Comparison of ENCODE assay signal across 17 mouse cellular contexts in the genomic region with DNA sequence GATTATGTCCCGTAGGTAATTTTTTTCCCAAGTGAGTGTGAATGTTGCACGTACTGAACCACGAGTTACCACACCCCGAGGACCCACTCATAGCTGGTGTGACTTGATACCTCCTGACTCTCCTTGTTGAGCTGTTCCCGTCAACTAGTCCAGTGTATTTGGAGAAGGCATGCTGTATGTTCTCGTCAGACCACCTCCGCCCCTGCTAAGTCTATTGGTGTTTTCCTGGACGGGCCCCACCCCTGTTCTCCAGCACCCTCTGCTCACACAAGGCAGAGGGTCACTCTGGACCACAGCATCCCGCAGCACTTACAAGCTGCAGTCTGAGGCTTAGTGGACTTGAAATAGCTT.
DNase-seq lines count a peak whose midpoint lies in the region; ATAC-seq lines count a peak whose summit lies in the region.
"Had no signal": no experiment of that assay in that cellular context is flagged by ENCODE, and none has a peak within 500 bp of the region (broad histone marks: within the 10 kb centered on the region; RNA-seq: fewer than 3 reads in every experiment).

No protein-coding gene starts in this region.

- H3K4me3 ChIP-seq in heart, embryonic 11.5 days (ENCODE audit: low read depth, low read length) = no peak overlapping the region
- H3K4me3 ChIP-seq in forebrain, embryonic 15.5 days = no peak overlapping the region
- H3K4me3 ChIP-seq: embryonic facial prominence, embryonic 13.5 days; neural tube, embryonic 13.5 days had no signal

- H3K27me3 ChIP-seq in heart, embryonic 11.5 days (ENCODE audit: control insufficient read depth, insufficient read depth, low read length) = no peaks in the 10 kb centered on the region
- no peaks in the 10 kb centered on the region for H3K27me3 ChIP-seq in forebrain, embryonic 15.5 days
- H3K27me3 ChIP-seq: embryonic facial prominence, embryonic 13.5 days; neural tube, embryonic 13.5 days had no signal

- peak overlapping the region; percentile 74 for H3K27ac ChIP-seq in heart, embryonic 11.5 days (ENCODE audit: low read depth, low read length)
- H3K27ac ChIP-seq in forebrain, embryonic 15.5 days (replicated peaks) = no peak overlapping the region
- H3K27ac ChIP-seq: embryonic facial prominence, embryonic 13.5 days; liver, embryonic 14.5 days; neural tube, embryonic 13.5 days had no signal

- H3K9ac ChIP-seq in heart, embryonic 11.5 days (ENCODE audit: low read depth, low read length) = 0 out of 2 replicates have a peak overlapping the region, but pooled peaks have one; percentile 56
- no peak overlapping the region for H3K9ac ChIP-seq in forebrain, embryonic 15.5 days (replicated peaks)
- H3K9ac ChIP-seq: embryonic facial prominence, embryonic 13.5 days; liver, embryonic 14.5 days; neural tube, embryonic 13.5 days had no signal

- WGBS in heart, embryonic 11.5 days (ENCODE audit: insufficient replicate concordance) = 42% methylated on average over 9 of the region's 9 CpGs
- 68% methylated on average over 9 of the region's 9 CpGs for WGBS in forebrain, embryonic 15.5 days

- peak overlapping the region; percentile 38 for H3K4me2 ChIP-seq in heart, embryonic 11.5 days
- no peak overlapping the region for H3K4me2 ChIP-seq in forebrain, embryonic 15.5 days (replicated peaks)
- H3K4me2 ChIP-seq: embryonic facial prominence, embryonic 13.5 days; midbrain, embryonic 11.5 days; neural tube, embryonic 13.5 days had no signal

- H3K4me1 ChIP-seq in heart, embryonic 11.5 days (ENCODE audit: control insufficient read depth, insufficient read depth, low read length) = peaks cover 11% of the 10 kb centered on the region
- H3K4me1 ChIP-seq in forebrain, embryonic 15.5 days = peaks cover 17% of the 10 kb centered on the region
- H3K4me1 ChIP-seq: neural tube, embryonic 13.5 days had no signal

- peak; percentile 39; the same call in 1 of the 2 replicates for ATAC-seq in heart, embryonic 11.5 days (replicated peaks; ENCODE audit: insufficient number of reproducible peaks, low FRiP score, low TSS enrichment)
- peak; percentile 32; the same call in 1 of the 2 replicates for ATAC-seq in forebrain, embryonic 15.5 days (replicated peaks)
- ATAC-seq: hindbrain, embryonic 16.5 days had no signal

- no peaks in the 10 kb centered on the region for H3K9me3 ChIP-seq in heart, embryonic 11.5 days (replicated peaks; ENCODE audit: control insufficient read depth, low read length)
- H3K9me3 ChIP-seq in forebrain, embryonic 15.5 days = no peaks in the 10 kb centered on the region
- H3K9me3 ChIP-seq: embryonic facial prominence, embryonic 13.5 days; neural tube, embryonic 13.5 days had no signal

- intact Hi-C loops in heart, postnatal 10 days (cut with DNase I) = no loop called here

- no peaks in the 10 kb centered on the region for H3K36me3 ChIP-seq in heart, embryonic 11.5 days (ENCODE audit: control insufficient read depth, insufficient read depth, low read length)
- H3K36me3 ChIP-seq in forebrain, embryonic 15.5 days = no peaks in the 10 kb centered on the region
- H3K36me3 ChIP-seq: embryonic facial prominence, embryonic 13.5 days; neural tube, embryonic 13.5 days had no signal

- DNase-seq in heart, adult 11 months = no peak
- DNase-seq in heart, postnatal 10 days = peak; percentile 18 to 24
- peak; percentile 10 for DNase-seq in lung, postnatal 14 days
- DNase-seq in adrenal gland, postnatal 10 days = no peak
- no peak for DNase-seq in spleen, postnatal 14 days (ENCODE audit: low spot score in 2 of 2)
- DNase-seq: cerebellum, postnatal 14 days; gastrocnemius, postnatal 10 days; kidney, postnatal 4 days; right cerebral cortex, adult 18-20 months; thymus, postnatal 14 days had no signal

Comparison
In these comparisons a context has a peak if more than half of its experiments do, and no peak if none do; other contexts are left out.
1. DNase-seq: peak in heart, postnatal 10 days (2 of 2) and lung, postnatal 14 days (single experiment); none in heart, adult 11 months (single experiment), adrenal gland, postnatal 10 days (single experiment) and spleen, postnatal 14 days (0 of 2).